Mouse (Mus musculus): ENCODE data around the gene Spout1. TPM values are rescaled to one million over a fixed set of nuclear protein-coding genes. Genes with fewer than 3 reads are reported as not detected.
"Not testable (repeated sequence)": the region's sequence is repeated elsewhere in the genome, so short reads cannot be mapped to it uniquely, and the experiment has no call there.

The Spout1 gene
- polyA plus RNA-seq, 1 experiment from 2014 or later, result 28.0 TPM

DNA sequence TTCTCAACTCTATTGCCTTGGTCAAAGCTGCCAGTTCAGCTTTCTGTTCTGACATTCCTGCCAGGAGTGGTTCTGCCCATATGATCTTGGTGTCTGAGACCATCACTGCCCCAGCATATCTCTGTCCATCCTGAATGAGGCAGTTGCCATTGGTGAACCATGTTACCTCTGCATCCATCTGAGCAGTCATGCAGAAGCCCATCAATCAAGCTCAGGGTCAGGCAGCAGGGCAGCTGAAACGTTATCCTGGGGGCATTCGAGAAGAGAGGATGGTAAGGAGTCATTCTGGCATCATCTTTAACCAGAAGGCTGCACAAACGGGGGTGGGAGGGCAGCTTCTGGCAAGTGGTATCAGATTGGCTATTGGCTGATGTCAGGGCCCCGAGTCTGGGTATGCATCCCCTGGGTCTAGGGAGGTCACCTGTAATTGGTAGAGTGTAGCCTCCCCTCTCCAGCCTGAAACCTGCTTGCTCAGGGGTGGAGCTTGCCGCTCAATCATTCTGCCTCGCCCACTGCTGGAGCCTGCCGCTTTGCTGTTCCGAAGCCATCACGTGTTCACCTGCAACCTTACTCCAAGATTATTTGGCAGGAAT lies 13.8 kb downstream of the Spout1 start:
- H3K4me2 ChIP-seq (ENCODE audit: low read length), result no peak overlapping the region
- no peak for ATAC-seq (ENCODE audit: insufficient number of reproducible peaks, insufficient read depth, low FRiP score, low read depth)
- H3K4me3 ChIP-seq (ENCODE audit: control insufficient read depth in 1 of 2, insufficient read depth in 1 of 2, low read depth in 1 of 2, low read length in 2 of 2), result no peak overlapping the region
- H3K9me3 ChIP-seq (ENCODE audit: control insufficient read depth, low read length), result peaks cover 15% of the 10 kb centered on the region
- WGBS, result 45% methylated on average over 9 of the region's 9 CpGs
- no peaks in the 10 kb centered on the region; the same call in 1 of the 2 replicates for H3K27me3 ChIP-seq (ENCODE audit: control insufficient read depth, insufficient read depth, low read length)
- no peak overlapping the region for H3K27ac ChIP-seq (replicated peaks in 1 of 2; ENCODE audit: control insufficient read depth in 1 of 2, insufficient read depth in 1 of 2, low read depth in 2 of 2, low read length in 2 of 2)
- no peaks in the 10 kb centered on the region for H3K4me1 ChIP-seq (ENCODE audit: control insufficient read depth in 2 of 2, insufficient read depth in 2 of 2, low read length in 2 of 2)
- no peaks in the 10 kb centered on the region for H3K36me3 ChIP-seq (ENCODE audit: control insufficient read depth, insufficient read depth, low read length)
- no peak overlapping the region for H3K9ac ChIP-seq (ENCODE audit: low read length)

DNA sequence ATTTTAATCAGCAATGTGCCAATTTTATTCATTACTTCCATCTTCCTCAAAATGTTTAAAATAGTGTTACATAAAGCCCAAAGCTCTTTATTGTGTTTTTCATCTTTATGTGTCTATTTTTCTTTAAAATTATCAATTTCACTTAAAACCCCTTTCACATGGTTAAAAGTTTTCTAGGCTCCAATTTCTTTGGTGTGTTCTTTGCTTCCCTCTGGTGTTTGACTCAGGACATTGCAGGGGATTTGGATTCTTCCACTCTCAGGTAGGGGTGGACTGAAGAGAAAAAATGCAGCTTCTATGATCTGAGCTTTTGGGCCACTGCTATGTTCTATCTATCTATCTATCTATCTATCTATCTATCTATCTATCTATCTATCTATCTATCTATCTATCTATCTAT lies 16.4 kb downstream of the Spout1 start:
- ATAC-seq (ENCODE audit: insufficient number of reproducible peaks, insufficient read depth, low FRiP score, low read depth), result no peak
- H3K4me3 ChIP-seq (ENCODE audit: control insufficient read depth in 1 of 2, insufficient read depth in 1 of 2, low read depth in 1 of 2, low read length in 2 of 2), result no peak overlapping the region

DNA sequence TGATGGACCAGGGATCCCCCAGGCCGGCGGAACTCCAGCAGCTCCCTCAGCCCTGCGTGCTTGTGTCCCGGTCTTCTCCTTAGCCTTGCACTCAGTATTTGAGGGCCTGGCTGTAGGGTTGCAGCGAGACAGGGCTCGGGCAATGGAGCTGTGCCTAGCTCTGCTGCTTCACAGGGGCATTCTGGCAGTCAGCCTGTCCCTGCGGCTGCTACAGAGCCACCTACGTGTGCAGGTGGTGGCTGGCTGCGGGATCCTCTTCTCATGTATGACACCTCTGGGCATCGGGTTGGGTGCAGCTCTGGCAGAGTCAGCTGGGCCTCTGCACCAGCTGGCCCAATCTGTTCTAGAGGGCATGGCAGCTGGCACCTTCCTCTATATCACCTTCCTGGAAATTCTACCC lies 18.4 kb downstream of the Spout1 start:
- H3K9ac ChIP-seq (ENCODE audit: low read length); H3K4me1 ChIP-seq (ENCODE audit: control insufficient read depth in 2 of 2, insufficient read depth in 2 of 2, low read length in 2 of 2); H3K9me3 ChIP-seq (ENCODE audit: control insufficient read depth, low read length); H3K4me2 ChIP-seq (ENCODE audit: low read length); H3K27me3 ChIP-seq (ENCODE audit: control insufficient read depth, insufficient read depth, low read length); H3K4me3 ChIP-seq (ENCODE audit: control insufficient read depth in 1 of 2, insufficient read depth in 1 of 2, low read depth in 1 of 2, low read length in 2 of 2); H3K36me3 ChIP-seq (ENCODE audit: control insufficient read depth, insufficient read depth, low read length); ATAC-seq (ENCODE audit: insufficient number of reproducible peaks, insufficient read depth, low FRiP score, low read depth); H3K27ac ChIP-seq (replicated peaks in 1 of 2; ENCODE audit: control insufficient read depth in 1 of 2, insufficient read depth in 1 of 2, low read depth in 2 of 2, low read length in 2 of 2): not testable (repeated sequence)
- 82% methylated on average over 7 of the region's 10 CpGs for WGBS

More for the DNA sequence above, 16.4 kb downstream of the Spout1 start:
- peaks cover 12% of the 10 kb centered on the region for H3K9me3 ChIP-seq (ENCODE audit: control insufficient read depth, low read length)
- H3K9ac ChIP-seq (ENCODE audit: low read length), result no peak overlapping the region
- no peaks in the 10 kb centered on the region for H3K4me1 ChIP-seq (ENCODE audit: control insufficient read depth in 2 of 2, insufficient read depth in 2 of 2, low read length in 2 of 2)
- no peaks in the 10 kb centered on the region; the same call in 1 of the 2 replicates for H3K27me3 ChIP-seq (ENCODE audit: control insufficient read depth, insufficient read depth, low read length)
- no peak overlapping the region for H3K4me2 ChIP-seq (ENCODE audit: low read length)
- no peaks in the 10 kb centered on the region for H3K36me3 ChIP-seq (ENCODE audit: control insufficient read depth, insufficient read depth, low read length)
- H3K27ac ChIP-seq (replicated peaks in 1 of 2; ENCODE audit: control insufficient read depth in 1 of 2, insufficient read depth in 1 of 2, low read depth in 2 of 2, low read length in 2 of 2), result no peak overlapping the region

DNA sequence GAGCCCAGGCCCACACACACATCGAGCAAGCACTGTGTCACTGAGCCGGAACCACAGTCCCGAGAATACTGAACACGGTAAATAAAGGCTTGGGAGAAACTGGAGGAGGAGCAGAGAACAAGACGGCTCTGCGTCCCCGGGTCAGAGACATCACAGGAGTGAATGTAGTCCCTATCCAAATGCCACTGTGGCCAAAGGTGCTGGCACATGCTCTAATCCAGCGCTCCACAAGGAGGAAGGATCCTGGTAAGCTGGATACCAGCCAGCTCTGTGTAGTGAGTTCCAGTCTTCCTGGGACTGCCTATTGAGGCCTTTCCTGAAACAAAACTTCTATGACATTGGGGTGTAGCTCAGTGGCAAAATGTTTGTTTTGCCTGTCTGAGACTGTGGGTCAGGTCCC lies 25.6 kb downstream of the Spout1 start:
- H3K9me3 ChIP-seq (ENCODE audit: control insufficient read depth, low read length), result no peaks in the 10 kb centered on the region
- no peak overlapping the region for H3K4me2 ChIP-seq (ENCODE audit: low read length)
- no peak overlapping the region for H3K9ac ChIP-seq (ENCODE audit: low read length)
- WGBS, result 86% methylated on average over 8 of the region's 8 CpGs
- H3K27ac ChIP-seq (replicated peaks in 1 of 2; ENCODE audit: control insufficient read depth in 1 of 2, insufficient read depth in 1 of 2, low read depth in 2 of 2, low read length in 2 of 2), result no peak overlapping the region
- H3K27me3 ChIP-seq (ENCODE audit: control insufficient read depth, insufficient read depth, low read length), result no peaks in the 10 kb centered on the region
- no peaks in the 10 kb centered on the region for H3K4me1 ChIP-seq (ENCODE audit: control insufficient read depth in 2 of 2, insufficient read depth in 2 of 2, low read length in 2 of 2)
- ATAC-seq (ENCODE audit: insufficient number of reproducible peaks, insufficient read depth, low FRiP score, low read depth), result no peak
- H3K36me3 ChIP-seq (ENCODE audit: control insufficient read depth, insufficient read depth, low read length), result peaks cover 42% of the 10 kb centered on the region
- no peak overlapping the region for H3K4me3 ChIP-seq (ENCODE audit: control insufficient read depth in 1 of 2, insufficient read depth in 1 of 2, low read depth in 1 of 2, low read length in 2 of 2)

DNA sequence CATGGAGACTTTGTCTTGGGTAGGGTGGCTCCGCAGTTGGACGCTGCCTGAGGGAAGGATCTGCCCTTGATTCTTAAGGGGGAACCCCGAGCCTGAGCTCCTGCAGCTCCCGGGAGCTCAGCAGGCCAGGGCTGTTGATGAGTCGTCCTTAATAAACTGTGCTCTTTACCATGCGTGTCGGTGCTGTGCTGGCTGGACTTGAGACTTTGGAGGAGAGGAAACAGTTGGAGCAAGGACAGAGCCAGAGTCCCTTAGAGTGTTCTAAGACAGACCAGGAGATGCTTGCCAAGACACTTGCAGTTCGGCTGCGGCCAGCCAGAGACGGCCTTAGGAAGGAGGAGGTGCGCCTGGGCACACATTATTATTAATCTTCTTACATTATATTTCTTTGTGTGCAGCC lies 26.4 kb downstream of the Spout1 start:
- H3K27ac ChIP-seq (replicated peaks in 1 of 2; ENCODE audit: control insufficient read depth in 1 of 2, insufficient read depth in 1 of 2, low read depth in 2 of 2, low read length in 2 of 2), result no peak overlapping the region
- no peak overlapping the region for H3K4me2 ChIP-seq (ENCODE audit: low read length)
- no peak overlapping the region for H3K9ac ChIP-seq (ENCODE audit: low read length)
- no peaks in the 10 kb centered on the region for H3K27me3 ChIP-seq (ENCODE audit: control insufficient read depth, insufficient read depth, low read length)
- whole genome bisulfite sequencing, result 83% methylated on average over 11 of the region's 11 CpGs
- no peak for ATAC-seq (ENCODE audit: insufficient number of reproducible peaks, insufficient read depth, low FRiP score, low read depth)
- no peak overlapping the region for H3K4me3 ChIP-seq (ENCODE audit: control insufficient read depth in 1 of 2, insufficient read depth in 1 of 2, low read depth in 1 of 2, low read length in 2 of 2)
- H3K4me1 ChIP-seq (ENCODE audit: control insufficient read depth in 2 of 2, insufficient read depth in 2 of 2, low read length in 2 of 2), result no peaks in the 10 kb centered on the region
- H3K9me3 ChIP-seq (ENCODE audit: control insufficient read depth, low read length), result no peaks in the 10 kb centered on the region
- peaks cover 49% of the 10 kb centered on the region for H3K36me3 ChIP-seq (ENCODE audit: control insufficient read depth, insufficient read depth, low read length)

DNA sequence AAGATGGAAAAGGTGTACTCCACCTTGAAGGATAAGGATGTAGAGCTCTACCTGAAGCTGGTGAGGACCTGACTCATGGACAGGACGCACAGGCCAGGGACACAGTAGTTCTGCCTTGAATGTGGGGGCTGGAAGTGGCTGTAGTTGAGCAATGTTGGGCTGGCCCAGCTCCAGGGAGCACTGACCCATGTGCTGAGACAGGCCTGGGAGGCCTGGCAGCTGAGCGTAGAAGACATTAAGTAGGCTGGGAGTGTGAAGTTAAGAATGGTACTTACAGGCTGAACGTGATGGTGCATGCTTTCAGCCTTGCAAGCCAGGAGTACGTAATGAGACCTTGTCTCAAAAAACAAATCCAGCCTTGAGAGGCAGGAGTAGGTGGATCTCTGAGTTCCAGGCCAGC lies 30.8 kb downstream of the Spout1 start:
- WGBS, result 93% methylated on average over 4 of the region's 4 CpGs
- H3K9me3 ChIP-seq (ENCODE audit: control insufficient read depth, low read length), result no peaks in the 10 kb centered on the region
- peaks cover 89% of the 10 kb centered on the region for H3K36me3 ChIP-seq (ENCODE audit: control insufficient read depth, insufficient read depth, low read length)
- ATAC-seq (ENCODE audit: insufficient number of reproducible peaks, insufficient read depth, low FRiP score, low read depth), result no peak
- no peaks in the 10 kb centered on the region for H3K27me3 ChIP-seq (ENCODE audit: control insufficient read depth, insufficient read depth, low read length)
- no peak overlapping the region for H3K4me2 ChIP-seq (ENCODE audit: low read length)
- H3K4me3 ChIP-seq (ENCODE audit: control insufficient read depth in 1 of 2, insufficient read depth in 1 of 2, low read depth in 1 of 2, low read length in 2 of 2), result no peak overlapping the region
- no peak overlapping the region for H3K27ac ChIP-seq (replicated peaks in 1 of 2; ENCODE audit: control insufficient read depth in 1 of 2, insufficient read depth in 1 of 2, low read depth in 2 of 2, low read length in 2 of 2)
- H3K9ac ChIP-seq (ENCODE audit: low read length), result no peak overlapping the region
- no peaks in the 10 kb centered on the region for H3K4me1 ChIP-seq (ENCODE audit: control insufficient read depth in 2 of 2, insufficient read depth in 2 of 2, low read length in 2 of 2)

DNA sequence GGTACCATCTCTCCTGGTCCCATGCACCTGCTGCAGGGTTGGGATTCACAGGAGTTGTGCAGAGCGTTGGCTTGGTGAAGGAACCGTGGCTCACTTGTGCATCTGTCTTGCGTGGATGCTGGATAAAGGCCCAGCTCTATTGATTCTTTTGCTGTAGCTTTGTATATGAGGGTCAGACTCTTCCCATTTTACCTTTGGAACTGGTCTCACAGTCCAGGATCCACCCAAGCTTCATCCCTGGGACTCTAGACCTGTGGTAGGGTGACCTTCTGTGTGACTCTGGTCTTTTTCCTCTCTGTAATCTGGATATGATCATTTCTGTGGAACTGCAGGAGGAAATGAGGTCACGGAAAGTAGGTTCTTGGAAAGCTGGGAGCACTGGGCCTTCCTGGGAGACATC lies 33.8 kb downstream of the Spout1 start:
- ATAC-seq (ENCODE audit: insufficient number of reproducible peaks, insufficient read depth, low FRiP score, low read depth), result no peak
- no peak overlapping the region for H3K9ac ChIP-seq (ENCODE audit: low read length)
- no peak overlapping the region for H3K4me2 ChIP-seq (ENCODE audit: low read length)
- no peak overlapping the region for H3K4me3 ChIP-seq (ENCODE audit: control insufficient read depth in 1 of 2, insufficient read depth in 1 of 2, low read depth in 1 of 2, low read length in 2 of 2)
- no peaks in the 10 kb centered on the region for H3K9me3 ChIP-seq (ENCODE audit: control insufficient read depth, low read length)
- H3K36me3 ChIP-seq (ENCODE audit: control insufficient read depth, insufficient read depth, low read length), result peaks cover 94% of the 10 kb centered on the region
- H3K27me3 ChIP-seq (ENCODE audit: control insufficient read depth, insufficient read depth, low read length), result no peaks in the 10 kb centered on the region
- no peaks in the 10 kb centered on the region for H3K4me1 ChIP-seq (ENCODE audit: control insufficient read depth in 2 of 2, insufficient read depth in 2 of 2, low read length in 2 of 2)
- H3K27ac ChIP-seq (replicated peaks in 1 of 2; ENCODE audit: control insufficient read depth in 1 of 2, insufficient read depth in 1 of 2, low read depth in 2 of 2, low read length in 2 of 2), result no peak overlapping the region
- 93% methylated on average over 4 of the region's 4 CpGs for WGBS

DNA sequence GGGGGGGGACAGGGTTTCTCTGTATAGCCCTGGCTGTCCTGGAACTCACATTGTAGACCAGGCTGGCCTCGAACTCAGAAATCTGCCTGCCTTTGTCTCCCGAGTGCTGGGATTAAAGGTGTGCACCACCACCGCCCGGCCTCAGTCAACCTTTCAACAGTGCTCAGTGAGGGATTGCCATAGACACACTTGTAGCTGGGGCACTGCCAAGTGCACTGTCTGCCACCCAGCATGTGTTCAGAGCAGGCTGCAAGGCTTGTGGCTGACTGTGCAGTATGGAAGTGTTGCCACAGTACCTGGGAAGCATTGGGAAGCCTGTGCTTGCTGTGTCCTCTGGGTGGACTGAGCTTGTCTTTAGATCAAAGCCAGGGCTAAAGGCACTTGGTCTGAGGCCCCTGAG lies 38.2 kb downstream of the Spout1 start:
- WGBS, result 85% methylated on average over 4 of the region's 4 CpGs
- not testable (repeated sequence) for ATAC-seq (ENCODE audit: insufficient number of reproducible peaks, insufficient read depth, low FRiP score, low read depth); H3K27ac ChIP-seq (replicated peaks in 1 of 2; ENCODE audit: control insufficient read depth in 1 of 2, insufficient read depth in 1 of 2, low read depth in 2 of 2, low read length in 2 of 2); H3K9ac ChIP-seq (ENCODE audit: low read length); H3K4me2 ChIP-seq (ENCODE audit: low read length); H3K4me3 ChIP-seq (ENCODE audit: control insufficient read depth in 1 of 2, insufficient read depth in 1 of 2, low read depth in 1 of 2, low read length in 2 of 2); H3K9me3 ChIP-seq (ENCODE audit: control insufficient read depth, low read length); H3K4me1 ChIP-seq (ENCODE audit: control insufficient read depth in 2 of 2, insufficient read depth in 2 of 2, low read length in 2 of 2); H3K27me3 ChIP-seq (ENCODE audit: control insufficient read depth, insufficient read depth, low read length)
- H3K36me3 ChIP-seq (ENCODE audit: control insufficient read depth, insufficient read depth, low read length), result peaks cover 85% of the 10 kb centered on the region

Measured in heart, embryonic 14.5 days (tissue).